Mouse (Mus musculus) stomach, postnatal 0 days (tissue): ENCODE results near the gene Polr1d.

Source experiments
- CTCF ChIP-seq: IDR thresholded peaks from 2 replicates; pipeline ENCODE4 v1.5.1; 2016; ENCODE audit warnings: antibody characterized with exemption, low read depth, mild to moderate bottlenecking, moderate library complexity
- EP300 ChIP-seq: optimal IDR thresholded peaks from 2 replicates; pipeline ENCODE3; 2016; ENCODE audit warnings: antibody characterized with exemption

DNA sequence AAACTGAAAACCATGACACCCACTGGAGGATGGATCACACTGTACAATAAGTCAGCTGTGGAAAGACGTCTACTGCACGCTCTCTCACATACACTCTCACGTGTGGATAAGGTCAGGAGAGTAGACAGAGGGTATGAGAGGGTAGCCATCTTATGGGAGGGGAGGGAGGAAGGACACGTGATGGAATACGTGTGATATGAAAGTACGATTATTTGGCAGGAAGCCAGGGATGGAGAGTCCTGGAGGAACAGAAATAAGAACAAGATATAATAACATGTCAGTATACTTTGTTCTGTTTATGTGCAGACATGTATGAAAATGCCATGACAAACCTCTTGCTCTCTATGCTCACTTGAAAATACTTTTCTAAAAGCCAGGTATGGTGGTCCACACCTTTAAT lies 41.5 kb upstream of the Polr1d start:
- TF ChIP-seq CTCF (no peak), EP300 (no peak)
